Mouse (Mus musculus) cerebellum, postnatal 14 days (tissue): Measurements from ENCODE around the gene Fermt1.

Experiments used
- DNase-seq, 2 experiments: peaks; one replicate each; pipeline ENCODE4 v3.0.0; 2021; ENCODE audit warnings: mixed read lengths in 2 of 2

Gene Fermt1

GRCm38 (mm10) chr2:132860435-132860834 lies 85.3 kb downstream of the Fermt1 start:
- no peak for DNase-seq

- DNase-seq = no peak
Measured at GRCm38 (mm10) chr2:132856333-132856732, 89.4 kb downstream of the Fermt1 start.
